Mouse (Mus musculus) cerebellum, adult 2 months (tissue): ENCODE results near the gene Akr1d1. TPM values are rescaled to one million over a fixed set of nuclear protein-coding genes. Genes with fewer than 3 reads are reported as not detected.

Experiments used
- DNase-seq, 2 experiments: peaks; one replicate each; pipeline ENCODE4 v3.0.0; 2021
- H3K27ac ChIP-seq: fragments of 200-500 bp; 2 replicates; pipeline ENCODE4 v1.5.1; 2012; ENCODE audit warnings: low read length, control low read depth, inconsistent platforms; ENCODE audit not compliant: insufficient read depth
- H3K27me3 ChIP-seq: fragments of 200-500 bp; 2 replicates; pipeline ENCODE4 v1.6.1; 2012; ENCODE audit warnings: inconsistent platforms, mild to moderate bottlenecking, low read length, moderate library complexity; ENCODE audit not compliant: control insufficient read depth, insufficient read depth
- H3K4me1 ChIP-seq: fragments of 200-500 bp; 2 replicates; pipeline ENCODE4 v1.6.1; 2011; ENCODE audit warnings: low read length; ENCODE audit not compliant: control insufficient read depth, insufficient read depth
- H3K4me3 ChIP-seq: fragments of 200-500 bp; replicated peaks from 2 replicates; pipeline ENCODE3; 2011; ENCODE audit warnings: mild to moderate bottlenecking, low read depth, low read length, control low read depth; ENCODE audit not compliant: insufficient read depth
- CTCF ChIP-seq: fragments of 200-500 bp; IDR thresholded peaks from 2 replicates; pipeline ENCODE4 v1.5.1; 2011; ENCODE audit warnings: low read depth, mild to moderate bottlenecking, control low read depth, low read length, moderate library complexity, borderline replicate concordance; ENCODE audit not compliant: insufficient read depth
- POLR2A ChIP-seq: fragments of 200-500 bp; IDR thresholded peaks from 2 replicates; pipeline ENCODE4 v1.6.1; 2011; ENCODE audit warnings: low read length, control low read depth, borderline replicate concordance; ENCODE audit not compliant: insufficient read depth
- WGBS: fragments of 180-500 bp; shearing (Covaris S2); methylation state at CpG from one replicate; pipeline ENCODE4 v1.1.7; 2018; 5-methylcytosine and 5-hydroxymethylcytosine counted together
- polyA plus RNA-seq: library from polyadenylated mRNA; depleted of rRNA; stranded (reverse); fragments of >200 nt; gene quantifications from 2 replicates; pipeline ENCODE4 v1.2.3, GENCODE M21; 2012; rRNA removed

The Akr1d1 gene
- not detected in 2 replicates for polyA plus RNA-seq

DNA sequence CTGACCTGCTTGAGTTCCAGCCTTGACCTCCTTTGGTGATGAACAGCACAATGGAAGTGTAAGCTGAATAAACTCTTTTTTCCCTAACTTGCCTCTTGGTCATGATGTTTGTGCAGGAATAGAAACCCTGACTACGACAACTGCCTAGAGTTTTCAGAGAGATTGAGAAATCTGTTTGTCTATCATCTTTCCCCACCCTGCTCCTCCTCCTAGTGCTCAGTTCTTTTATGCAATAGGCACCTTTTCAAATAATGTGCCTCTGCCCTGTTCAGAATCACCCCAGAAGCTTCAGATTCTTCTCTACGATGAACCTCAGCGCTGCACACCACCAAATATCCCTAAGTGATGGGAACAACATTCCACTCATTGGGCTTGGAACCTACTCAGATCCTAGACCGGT lies at the start of gene Akr1d1:
Gene Akr1d1, plus strand, starts transcription at position 234 of the 400 bp plus-strand sequence.
- Histone ChIP-seq H3K4me1 (no peaks in the 10 kb centered on the region), H3K27me3 (no peaks in the 10 kb centered on the region), H3K4me3 (no peak within 1 kb of the TSS), H3K27ac (no peak within 1 kb of the TSS)
- no peak for DNase-seq
- WGBS, result 94% methylated on average over 4 of the region's 4 CpGs
- no peak for TF ChIP-seq CTCF

DNA sequence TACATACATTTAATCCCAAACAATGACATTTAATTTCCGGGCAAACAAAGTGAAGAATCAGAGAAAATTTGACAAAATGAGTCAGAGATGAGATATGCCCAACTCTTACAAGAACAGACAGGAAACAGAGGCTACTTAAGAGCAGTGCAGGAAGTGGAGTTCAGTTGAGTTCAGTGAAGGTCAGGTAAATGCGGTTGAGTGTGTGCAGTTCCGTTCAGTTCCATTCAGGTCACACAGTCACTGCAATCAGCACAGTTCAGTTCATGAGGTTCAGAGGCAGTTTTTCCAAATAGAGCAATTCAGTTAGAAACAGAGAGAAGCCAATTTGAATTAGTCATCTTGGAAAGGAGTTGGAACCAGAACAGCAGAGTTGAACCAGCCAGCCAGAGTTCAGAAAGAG lies 48.8 kb upstream of the Akr1d1 start:
- no peak for TF ChIP-seq POLR2A
- no peak for TF ChIP-seq CTCF
- Histone ChIP-seq H3K4me1 (no peaks in the 10 kb centered on the region), H3K27ac (no peak overlapping the region), H3K4me3 (no peak overlapping the region), H3K27me3 (no peaks in the 10 kb centered on the region)
- WGBS, result 92% methylated on average over 3 of the region's 3 CpGs
- DNase-seq, result no peak

DNA sequence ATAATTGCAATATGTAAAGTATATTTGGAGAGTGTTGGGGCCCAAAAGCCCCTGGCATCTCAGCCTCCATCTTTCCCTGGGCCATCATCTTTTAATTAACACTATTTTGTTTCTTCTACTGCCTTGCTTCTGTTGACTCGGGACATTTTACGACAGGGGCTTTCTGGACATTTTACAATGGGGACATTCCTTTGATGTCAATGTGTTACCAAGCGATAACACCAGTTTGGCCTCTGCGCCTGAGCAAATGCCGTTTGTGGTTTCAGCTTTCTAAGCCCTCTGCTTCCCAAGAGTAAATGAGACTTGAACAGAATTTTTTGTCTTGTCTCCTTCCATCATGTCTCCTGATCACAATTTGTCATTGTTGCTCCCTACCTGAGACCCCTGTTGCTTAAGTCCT lies 46.7 kb upstream of the Akr1d1 start:
- Histone ChIP-seq H3K27me3 (no peaks in the 10 kb centered on the region), H3K27ac (no peak overlapping the region), H3K4me1 (no peaks in the 10 kb centered on the region), H3K4me3 (no peak overlapping the region)
- TF ChIP-seq CTCF (no peak), POLR2A (no peak)
- 49% methylated on average over 5 of the region's 5 CpGs for WGBS
- DNase-seq, result no peak

DNA sequence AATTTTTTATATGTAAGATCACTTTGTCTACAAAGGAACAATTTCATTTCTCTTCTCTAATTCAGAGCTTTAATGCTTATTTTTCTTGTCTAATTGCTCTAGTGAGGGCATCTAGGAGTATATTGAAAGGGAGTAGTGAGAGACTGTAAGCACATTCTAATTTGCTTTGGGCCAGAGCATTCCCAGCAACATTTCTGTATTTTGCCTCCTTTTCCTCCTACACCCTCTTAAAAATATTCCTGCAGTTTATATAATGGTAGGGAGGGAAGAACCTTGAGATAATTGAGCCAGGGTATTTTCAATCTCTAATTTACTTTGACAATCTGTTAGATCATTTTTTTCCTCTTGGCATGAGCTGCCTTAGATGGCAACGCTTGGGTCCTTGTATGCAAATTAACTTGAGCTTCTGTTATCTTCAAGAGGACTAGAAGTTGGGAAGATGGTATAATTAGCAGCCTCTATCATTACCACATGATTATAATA lies 45.3 kb upstream of the Akr1d1 start:
- Histone ChIP-seq H3K4me1 (no peaks in the 10 kb centered on the region), H3K4me3 (no peak overlapping the region), H3K27ac (no peak overlapping the region), H3K27me3 (no peaks in the 10 kb centered on the region)
- 11% methylated on average over 1 of the region's 1 CpGs for WGBS
- TF ChIP-seq CTCF (no peak), POLR2A (no peak)
- no peak for DNase-seq

DNA sequence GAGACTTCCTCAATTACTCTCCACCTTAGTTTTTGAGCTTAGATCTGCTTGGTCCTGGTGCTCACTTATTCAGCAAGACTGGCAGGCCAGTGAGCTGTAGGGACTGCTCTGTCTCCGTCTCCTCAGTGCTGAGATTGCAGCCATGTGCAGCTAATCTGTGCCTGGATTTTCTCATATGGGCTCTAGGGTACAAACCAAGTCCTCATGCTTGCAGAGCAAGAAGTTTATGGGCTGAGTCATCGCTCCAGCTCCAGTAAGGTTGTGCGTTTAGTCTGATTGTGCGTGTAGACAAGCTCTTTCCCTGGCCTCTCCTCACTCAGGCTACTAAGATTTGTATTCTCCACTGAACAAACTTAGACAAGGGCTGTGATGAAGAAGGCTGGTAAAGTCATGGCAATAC lies 43.5 kb upstream of the Akr1d1 start:
- no peak for TF ChIP-seq CTCF
- TF ChIP-seq POLR2A, result no peak
- 86% methylated on average over 4 of the region's 4 CpGs for WGBS
- no peak overlapping the region for H3K27ac ChIP-seq
- no peak for DNase-seq
- H3K4me3 ChIP-seq, result no peak overlapping the region
- no peaks in the 10 kb centered on the region for H3K4me1 ChIP-seq
- no peaks in the 10 kb centered on the region for H3K27me3 ChIP-seq

DNA sequence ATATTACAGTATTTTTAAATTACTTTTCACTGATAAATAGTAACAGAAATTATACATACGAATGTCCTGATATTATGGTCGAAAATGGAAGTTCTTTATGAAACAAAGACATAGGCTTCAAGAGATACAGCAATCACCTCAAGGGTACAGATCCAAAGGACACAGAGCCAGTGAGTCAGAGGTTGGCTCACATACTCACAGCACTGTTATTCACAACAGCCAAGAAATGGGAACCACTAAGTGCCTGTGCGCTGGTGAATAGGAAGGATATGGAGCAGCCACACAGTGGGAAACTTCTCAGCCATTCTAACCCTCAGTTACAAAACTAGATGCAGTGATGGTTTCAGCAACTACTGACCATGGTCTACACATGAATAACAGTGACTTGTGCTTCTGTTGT lies 37.7 kb upstream of the Akr1d1 start:
- Histone ChIP-seq H3K27ac (no peak overlapping the region), H3K4me3 (no peak overlapping the region), H3K27me3 (no peaks in the 10 kb centered on the region), H3K4me1 (no peaks in the 10 kb centered on the region)
- 74% methylated on average over 3 of the region's 3 CpGs for WGBS
- no peak for TF ChIP-seq CTCF
- TF ChIP-seq POLR2A, result no peak
- DNase-seq, result no peak

DNA sequence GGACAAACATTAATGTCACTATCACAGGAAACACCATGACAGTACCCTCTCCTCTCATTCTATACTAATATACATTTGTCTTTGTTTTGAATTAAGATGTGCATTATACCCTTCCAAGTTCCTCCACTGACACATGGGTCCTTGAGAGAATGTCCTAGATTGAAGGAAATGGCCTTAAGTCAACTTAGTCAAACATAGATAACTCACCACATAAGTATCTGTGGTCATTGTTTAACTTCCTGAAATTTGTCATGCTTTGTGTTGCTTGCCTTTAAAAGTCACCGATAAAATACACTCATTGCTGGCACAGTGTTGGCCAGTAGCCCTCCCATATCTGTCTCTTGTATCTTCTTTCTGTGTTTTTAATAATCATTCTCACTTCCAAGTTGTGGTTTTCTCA lies 35.0 kb upstream of the Akr1d1 start:
- Histone ChIP-seq H3K27ac (no peak overlapping the region), H3K27me3 (no peaks in the 10 kb centered on the region), H3K4me1 (no peaks in the 10 kb centered on the region), H3K4me3 (no peak overlapping the region)
- DNase-seq, result no peak
- WGBS, result 88% methylated on average over 1 of the region's 1 CpGs
- TF ChIP-seq CTCF, result no peak
- no peak for TF ChIP-seq POLR2A

DNA sequence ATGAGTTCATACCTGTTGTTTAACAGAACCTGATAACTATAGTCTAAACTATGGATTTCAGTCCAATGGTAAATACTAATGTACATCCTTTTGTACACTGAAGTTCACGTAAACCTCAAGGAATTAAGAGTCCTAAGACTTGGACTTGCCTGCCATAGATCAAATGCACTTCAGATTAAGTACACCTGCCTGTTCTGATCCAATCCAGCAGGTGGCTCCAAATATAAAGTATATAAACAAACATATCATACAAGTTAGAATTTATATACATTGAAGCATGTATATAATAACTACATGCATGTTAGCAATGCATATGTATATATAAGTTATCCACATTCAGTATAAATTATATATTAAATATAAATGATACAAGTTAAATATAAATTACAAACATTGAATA lies 33.1 kb upstream of the Akr1d1 start:
- Histone ChIP-seq H3K4me1 (no peaks in the 10 kb centered on the region), H3K27ac (no peak overlapping the region), H3K4me3 (no peak overlapping the region), H3K27me3 (no peaks in the 10 kb centered on the region)
- no peak for TF ChIP-seq CTCF
- no peak for TF ChIP-seq POLR2A
- no peak for DNase-seq
- WGBS, result 94% methylated on average over 1 of the region's 1 CpGs

DNA sequence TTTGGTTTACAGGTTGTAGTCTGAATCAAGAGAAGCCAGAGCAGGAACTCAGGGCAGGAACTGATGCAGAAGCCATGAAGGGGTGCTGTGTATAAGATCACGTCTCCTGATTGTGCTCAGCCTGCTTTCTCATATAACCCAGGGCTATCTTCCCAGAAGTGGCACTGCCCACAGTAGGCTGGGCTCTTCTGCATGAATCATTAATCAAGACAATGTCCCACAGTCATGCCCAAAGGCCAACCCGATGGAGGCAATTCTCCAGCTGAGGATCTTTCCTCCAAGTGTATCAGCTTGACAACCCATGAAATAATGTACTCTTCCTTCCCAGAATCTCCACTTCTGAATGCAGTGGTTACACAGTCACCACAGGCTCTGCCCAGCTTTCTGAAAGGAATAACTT lies 24.4 kb upstream of the Akr1d1 start:
- no peak for DNase-seq
- Histone ChIP-seq H3K27ac (no peak overlapping the region), H3K4me1 (no peaks in the 10 kb centered on the region), H3K4me3 (no peak overlapping the region), H3K27me3 (no peaks in the 10 kb centered on the region)
- TF ChIP-seq POLR2A (no peak), CTCF (no peak)
- 59% methylated on average over 2 of the region's 2 CpGs for WGBS
